ENCODE assay signal across 8 mouse cellular contexts in genomic region chr16:76865731-76866464, GRCm38 (mm10).
DNase-seq lines count a peak whose midpoint lies in the region; ATAC-seq lines count a peak whose summit lies in the region.

No protein-coding gene starts in this region.

- no peak overlapping the region for H3K4me3 ChIP-seq in midbrain, embryonic 14.5 days (replicated peaks; ENCODE audit: low read depth, low read length)
- H3K4me3 ChIP-seq in stomach, embryonic 16.5 days (replicated peaks; ENCODE audit: low read length), result peak overlapping the region; percentile 13; the same call in 1 of the 2 replicates

- 19% methylated on average over 7 of the region's 12 CpGs for WGBS in midbrain, embryonic 14.5 days
- 31% methylated on average over 7 of the region's 12 CpGs for WGBS in stomach, embryonic 16.5 days

- H3K4me1 ChIP-seq in midbrain, embryonic 14.5 days (ENCODE audit: control insufficient read depth, insufficient read depth, low read length), result 0 out of 2 replicates have a peak, but pooled peaks cover 4% of the 10 kb centered on the region
- H3K4me1 ChIP-seq in stomach, embryonic 16.5 days (ENCODE audit: control insufficient read depth, insufficient read depth, low read length), result no peaks in the 10 kb centered on the region

- DNase-seq in adrenal gland, adult (ENCODE audit: inconsistent age in 2 of 2, low spot score in 1 of 2), result peak; percentile 16 to 74
- DNase-seq in adrenal gland, postnatal 4 days (ENCODE audit: low spot score in 2 of 2), result no peak
- peak; percentile 56 for DNase-seq in embryo, embryonic 10 days (ENCODE audit: low spot score)
- DNase-seq in gastrocnemius, postnatal 10 days, result peak; percentile 8
- DNase-seq in left cerebral cortex, adult 8-10 months (ENCODE audit: low spot score in 2 of 2), result peak; percentile 5 to 30
- DNase-seq in midbrain, embryonic 14.5 days, result peak; percentile 80

- H3K4me2 ChIP-seq in midbrain, embryonic 14.5 days (ENCODE audit: low read length), result peak overlapping the region; percentile 44
- H3K4me2 ChIP-seq in stomach, embryonic 16.5 days (ENCODE audit: low read depth, low read length), result peak overlapping the region; percentile 32

- H3K9ac ChIP-seq in midbrain, embryonic 14.5 days (replicated peaks; ENCODE audit: low read length), result no peak overlapping the region; the same call in 1 of the 2 replicates
- peak overlapping the region; percentile 25; the same call in 1 of the 2 replicates for H3K9ac ChIP-seq in stomach, embryonic 16.5 days (ENCODE audit: low read length)

- H3K36me3 ChIP-seq in midbrain, embryonic 14.5 days (ENCODE audit: control insufficient read depth, insufficient read depth, low read length), result no peaks in the 10 kb centered on the region
- no peaks in the 10 kb centered on the region for H3K36me3 ChIP-seq in stomach, embryonic 16.5 days (ENCODE audit: control insufficient read depth, insufficient read depth, low read length)

- H3K9me3 ChIP-seq in midbrain, embryonic 14.5 days (ENCODE audit: control insufficient read depth, low read length), result no peaks in the 10 kb centered on the region
- no peaks in the 10 kb centered on the region for H3K9me3 ChIP-seq in stomach, embryonic 16.5 days (replicated peaks; ENCODE audit: control insufficient read depth, low read length)

- H3K27ac ChIP-seq in midbrain, embryonic 14.5 days (replicated peaks; ENCODE audit: low read depth, low read length), result no peak overlapping the region
- H3K27ac ChIP-seq in stomach, embryonic 16.5 days (ENCODE audit: low read length), result no peak overlapping the region

- H3K27me3 ChIP-seq in midbrain, embryonic 14.5 days (ENCODE audit: control insufficient read depth, insufficient read depth, low read length), result no peaks in the 10 kb centered on the region
- H3K27me3 ChIP-seq in stomach, embryonic 16.5 days (ENCODE audit: control insufficient read depth, insufficient read depth, low read length), result no peaks in the 10 kb centered on the region

- ATAC-seq in inflammation-experienced regulatory T-cells, adult 6 months, result peak; percentile 76
- peak; percentile 71 for ATAC-seq in midbrain, embryonic 14.5 days (ENCODE audit: low FRiP score, low TSS enrichment)
- peak; percentile 62; the same call in 1 of the 2 replicates for ATAC-seq in stomach, embryonic 16.5 days (ENCODE audit: insufficient read depth, low FRiP score)

Comparison
In these comparisons a context has a peak if more than half of its experiments do, and no peak if none do; other contexts are left out.
1. DNase-seq: peak in adrenal gland, adult (2 of 2), embryo, embryonic 10 days (single experiment), gastrocnemius, postnatal 10 days (single experiment), left cerebral cortex, adult 8-10 months (2 of 2) and midbrain, embryonic 14.5 days (single experiment); none in adrenal gland, postnatal 4 days (0 of 2).
2. Peak in every context shown above with its lines, with median percentiles within 50 percentile points of each other: ATAC-seq.